Mouse (Mus musculus) heart, adult 18-20 months (tissue): Measurements from ENCODE around the gene Tmem252. TPM values are rescaled to one million over a fixed set of nuclear protein-coding genes. Genes with fewer than 3 reads are reported as not detected.

Experiments
- DNase-seq, 2 experiments: peaks; one replicate each; pipeline ENCODE4 v3.0.0; 2021 to 2022; ENCODE audit warnings: mixed read lengths in 1 of 2
- total RNA-seq, 2 experiments: library from RNA; stranded (reverse); gene quantifications; 2 replicates each; pipeline ENCODE4 v1.2.3; 2021

The Tmem252 gene
- total RNA-seq, 2 experiments from 2014 or later: 0.12 to 0.28 TPM

DNA sequence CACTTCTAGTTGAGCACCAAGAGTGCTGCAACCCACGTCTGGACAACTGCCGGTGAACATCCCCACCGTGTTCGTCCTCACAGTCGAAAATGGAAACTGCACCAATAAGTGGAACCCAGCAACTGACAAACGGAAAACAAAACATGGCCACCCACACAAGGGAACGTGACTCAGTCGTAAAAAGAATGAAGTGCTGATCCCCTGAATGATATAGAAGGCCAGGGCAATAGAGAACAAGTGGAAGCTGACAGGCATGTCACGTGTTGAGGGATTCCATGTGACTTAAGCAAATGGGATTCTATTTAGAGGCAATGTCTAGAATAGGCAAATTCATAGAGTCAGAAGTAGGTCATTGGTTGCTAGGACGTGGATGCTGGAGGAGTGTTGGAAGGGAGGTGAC lies 50.6 kb downstream of the Tmem252 start:
- DNase-seq: no peak

DNA sequence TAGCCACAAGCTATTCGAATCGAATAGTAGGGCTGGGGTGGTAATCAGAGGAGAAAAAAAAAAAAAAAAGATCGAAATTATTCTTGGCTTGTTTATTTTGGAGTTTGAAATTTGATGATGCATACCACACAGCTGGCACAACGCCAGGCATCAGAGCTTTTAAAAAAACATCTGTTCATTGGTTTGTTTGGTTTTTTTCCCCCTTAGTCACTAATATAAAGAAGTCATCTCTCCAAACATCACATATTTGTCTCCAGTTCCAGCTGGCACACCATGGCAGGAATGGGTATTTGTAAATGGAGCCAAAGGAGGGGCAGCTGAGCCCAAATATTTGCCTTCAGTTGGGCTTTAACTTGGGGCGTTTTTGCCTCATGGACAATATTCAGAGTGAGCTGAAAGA lies 56.9 kb downstream of the Tmem252 start:
- DNase-seq: peak in 1 of 2 experiments; percentile 43

Other genes starting within 250 kb of the Tmem252 start
- gene Fam122a, start 196.7 kb upstream of the Tmem252 start, total RNA-seq: 10 to 100 TPM; 26.3 to 27.6 TPM
- 10 to 100 TPM; 20.3 to 21.3 TPM for gene Pip5k1b, start 118.1 kb upstream of the Tmem252 start, total RNA-seq
- 100 to 1,000 TPM; 108 TPM for gene Pgm5, start 187.8 kb downstream of the Tmem252 start, total RNA-seq
- gene Gm10053, start 201.7 kb downstream of the Tmem252 start, total RNA-seq: 1,000 to 10,000 TPM; 1,047 to 1,076 TPM
- not detected for gene Foxd4, start 227.2 kb downstream of the Tmem252 start, total RNA-seq